Mouse (Mus musculus): ENCODE results near the gene Trpc4. TPM values are rescaled to one million over a fixed set of nuclear protein-coding genes. Genes with fewer than 3 reads are reported as not detected.

Gene Trpc4
- polyA plus RNA-seq, 1 experiment from 2014 or later, result 4.0 TPM

DNA sequence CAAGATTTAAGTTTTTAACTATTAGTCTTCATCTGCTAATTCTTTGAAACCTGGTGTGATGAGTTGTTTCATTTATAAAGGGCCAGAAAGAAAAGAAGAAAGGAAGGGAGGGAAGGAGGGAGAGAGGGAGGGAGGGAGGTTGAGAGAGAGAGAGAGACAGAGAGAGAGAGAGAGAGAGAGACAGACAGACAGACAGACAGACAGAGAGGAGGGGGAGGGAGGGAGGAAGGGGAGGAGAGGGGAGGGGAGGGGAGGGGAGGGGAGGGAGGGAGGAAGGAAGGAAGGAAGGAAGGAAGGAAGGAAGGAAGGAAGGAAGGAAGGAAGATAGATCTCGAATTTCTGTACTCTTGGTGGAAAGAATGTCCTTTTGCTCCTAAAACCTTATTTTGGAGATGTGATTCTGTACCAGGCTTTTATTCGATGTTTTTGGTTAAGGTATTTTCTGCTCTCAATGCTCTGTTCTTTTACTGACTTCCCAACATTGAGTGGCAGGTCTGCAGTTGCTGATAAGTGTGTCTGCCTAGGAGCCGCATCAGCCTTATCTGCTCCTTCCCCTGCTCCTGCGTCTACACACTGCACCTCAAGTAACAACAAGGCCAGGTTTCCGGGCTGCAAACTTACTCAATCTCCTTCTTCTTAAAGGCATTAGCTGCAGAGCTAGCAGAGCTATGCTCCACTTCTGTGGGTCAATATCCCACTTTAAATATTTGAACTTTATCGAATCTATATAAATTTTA is 35.3 kb downstream of the Trpc4 start:
- no peak overlapping the region for H3K27ac ChIP-seq (ENCODE audit: low read depth, low read length)
- ATAC-seq (ENCODE audit: low read depth), result no peak

GRCm38 (mm10) chr3:54201231-54201630 is 45.4 kb downstream of the Trpc4 start:
- no peak for ATAC-seq (ENCODE audit: low read depth)
- Histone ChIP-seq H3K9ac (replicated peaks; ENCODE audit: low read depth, low read length) (no peak overlapping the region), H3K9me3 (ENCODE audit: control insufficient read depth, low read length) (no peaks in the 10 kb centered on the region), H3K4me2 (ENCODE audit: low read depth, low read length) (no peak overlapping the region), H3K36me3 (ENCODE audit: control insufficient read depth, insufficient read depth, low read length) (no peaks in the 10 kb centered on the region), H3K4me3 (ENCODE audit: low read depth, low read length) (no peak overlapping the region), H3K27ac (ENCODE audit: low read depth, low read length) (no peak overlapping the region), H3K4me1 (ENCODE audit: control insufficient read depth, insufficient read depth, low read length) (no peaks in the 10 kb centered on the region), H3K27me3 (ENCODE audit: control insufficient read depth, insufficient read depth, low read length) (no peaks in the 10 kb centered on the region)
- 86% methylated on average over 5 of the region's 5 CpGs for WGBS

More for the DNA sequence above, 35.3 kb downstream of the Trpc4 start:
- H3K4me1 ChIP-seq (ENCODE audit: control insufficient read depth, insufficient read depth, low read length), result no peaks in the 10 kb centered on the region
- no peaks in the 10 kb centered on the region for H3K27me3 ChIP-seq (ENCODE audit: control insufficient read depth, insufficient read depth, low read length)
- no peaks in the 10 kb centered on the region for H3K9me3 ChIP-seq (ENCODE audit: control insufficient read depth, low read length)
- H3K36me3 ChIP-seq (ENCODE audit: control insufficient read depth, insufficient read depth, low read length), result no peaks in the 10 kb centered on the region
- H3K4me3 ChIP-seq (ENCODE audit: low read depth, low read length), result no peak overlapping the region
- WGBS, result 85% methylated on average over 6 of the region's 6 CpGs
- no peak overlapping the region for H3K9ac ChIP-seq (replicated peaks; ENCODE audit: low read depth, low read length)
- no peak overlapping the region for H3K4me2 ChIP-seq (ENCODE audit: low read depth, low read length)

DNA sequence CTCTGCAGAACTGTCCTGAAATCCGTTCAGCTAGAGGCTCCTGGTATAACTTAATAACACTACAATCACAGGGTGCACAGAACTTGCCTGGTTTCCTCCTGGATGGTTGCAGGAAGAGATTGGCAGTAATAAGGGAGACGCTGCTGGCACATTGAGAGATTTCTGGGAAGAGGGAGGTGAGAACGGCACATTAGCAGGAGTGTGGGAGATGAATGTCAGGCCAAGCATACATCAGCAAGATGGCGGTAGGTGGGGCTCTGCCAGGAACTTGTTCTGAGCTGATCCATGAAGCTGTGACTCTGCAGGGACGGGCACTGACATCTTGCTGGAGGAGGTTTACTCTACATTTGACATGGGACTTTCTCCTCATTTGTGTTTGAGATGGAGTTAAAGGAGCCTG is 48.6 kb downstream of the Trpc4 start:
- no peaks in the 10 kb centered on the region for H3K4me1 ChIP-seq (ENCODE audit: control insufficient read depth, insufficient read depth, low read length)
- H3K9me3 ChIP-seq (ENCODE audit: control insufficient read depth, low read length), result no peaks in the 10 kb centered on the region
- ATAC-seq (ENCODE audit: low read depth), result no peak
- no peak overlapping the region for H3K4me3 ChIP-seq (ENCODE audit: low read depth, low read length)
- no peak overlapping the region for H3K4me2 ChIP-seq (ENCODE audit: low read depth, low read length)
- H3K27ac ChIP-seq (ENCODE audit: low read depth, low read length), result no peak overlapping the region
- no peaks in the 10 kb centered on the region for H3K27me3 ChIP-seq (ENCODE audit: control insufficient read depth, insufficient read depth, low read length)
- no peak overlapping the region for H3K9ac ChIP-seq (replicated peaks; ENCODE audit: low read depth, low read length)
- 85% methylated on average over 5 of the region's 5 CpGs for WGBS
- H3K36me3 ChIP-seq (ENCODE audit: control insufficient read depth, insufficient read depth, low read length), result no peaks in the 10 kb centered on the region

- Histone ChIP-seq H3K4me2 (ENCODE audit: low read depth, low read length) (no peak overlapping the region), H3K36me3 (ENCODE audit: control insufficient read depth, insufficient read depth, low read length) (no peaks in the 10 kb centered on the region), H3K9me3 (ENCODE audit: control insufficient read depth, low read length) (no peaks in the 10 kb centered on the region), H3K4me3 (ENCODE audit: low read depth, low read length) (no peak overlapping the region), H3K4me1 (ENCODE audit: control insufficient read depth, insufficient read depth, low read length) (no peaks in the 10 kb centered on the region), H3K27me3 (ENCODE audit: control insufficient read depth, insufficient read depth, low read length) (no peaks in the 10 kb centered on the region), H3K27ac (ENCODE audit: low read depth, low read length) (no peak overlapping the region), H3K9ac (replicated peaks; ENCODE audit: low read depth, low read length) (no peak overlapping the region)
- ATAC-seq (ENCODE audit: low read depth), result no peak
- 73% methylated on average over 3 of the region's 3 CpGs for WGBS
Observed at GRCm38 (mm10) chr3:54210112-54210511, 54.3 kb downstream of the Trpc4 start.

DNA sequence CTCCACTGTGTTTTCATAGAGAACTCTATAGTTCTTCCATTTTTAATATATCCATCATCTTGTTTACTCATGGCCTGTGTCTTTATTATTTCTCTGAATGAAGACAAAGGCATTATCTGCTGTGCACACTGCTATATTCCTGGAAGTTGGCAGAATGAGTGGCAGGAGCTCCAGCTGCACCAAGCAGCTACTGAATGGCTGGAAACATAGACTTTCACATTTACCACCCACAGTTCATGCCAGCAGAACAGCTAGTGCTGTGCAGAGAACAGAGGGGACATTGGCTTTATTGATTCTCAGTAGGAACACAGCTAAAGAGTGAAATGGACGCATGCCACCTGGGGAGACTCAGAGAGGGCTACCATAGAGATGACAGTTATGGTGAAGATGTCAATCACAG is 55.6 kb downstream of the Trpc4 start:
- Histone ChIP-seq H3K27ac (ENCODE audit: low read depth, low read length) (no peak overlapping the region), H3K36me3 (ENCODE audit: control insufficient read depth, insufficient read depth, low read length) (no peaks in the 10 kb centered on the region), H3K27me3 (ENCODE audit: control insufficient read depth, insufficient read depth, low read length) (no peaks in the 10 kb centered on the region), H3K4me2 (ENCODE audit: low read depth, low read length) (no peak overlapping the region), H3K4me1 (ENCODE audit: control insufficient read depth, insufficient read depth, low read length) (no peaks in the 10 kb centered on the region), H3K9ac (replicated peaks; ENCODE audit: low read depth, low read length) (no peak overlapping the region), H3K4me3 (ENCODE audit: low read depth, low read length) (no peak overlapping the region), H3K9me3 (ENCODE audit: control insufficient read depth, low read length) (no peaks in the 10 kb centered on the region)
- 83% methylated on average over 1 of the region's 1 CpGs for WGBS
- no peak for ATAC-seq (ENCODE audit: low read depth)

- Histone ChIP-seq H3K9me3 (ENCODE audit: control insufficient read depth, low read length) (no peaks in the 10 kb centered on the region), H3K27ac (ENCODE audit: low read depth, low read length) (no peak overlapping the region), H3K27me3 (ENCODE audit: control insufficient read depth, insufficient read depth, low read length) (no peaks in the 10 kb centered on the region), H3K4me3 (ENCODE audit: low read depth, low read length) (no peak overlapping the region), H3K4me1 (ENCODE audit: control insufficient read depth, insufficient read depth, low read length) (no peaks in the 10 kb centered on the region), H3K36me3 (ENCODE audit: control insufficient read depth, insufficient read depth, low read length) (no peaks in the 10 kb centered on the region), H3K4me2 (ENCODE audit: low read depth, low read length) (no peak overlapping the region), H3K9ac (replicated peaks; ENCODE audit: low read depth, low read length) (no peak overlapping the region)
- 57% methylated on average over 8 of the region's 8 CpGs for WGBS
- no peak for ATAC-seq (ENCODE audit: low read depth)
Observed at GRCm38 (mm10) chr3:54222549-54222948, 66.7 kb downstream of the Trpc4 start.

- H3K4me2 ChIP-seq (ENCODE audit: low read depth, low read length), result no peak overlapping the region
- no peak for ATAC-seq (ENCODE audit: low read depth)
- H3K27me3 ChIP-seq (ENCODE audit: control insufficient read depth, insufficient read depth, low read length), result no peaks in the 10 kb centered on the region
- no peaks in the 10 kb centered on the region for H3K4me1 ChIP-seq (ENCODE audit: control insufficient read depth, insufficient read depth, low read length)
- H3K4me3 ChIP-seq (ENCODE audit: low read depth, low read length), result no peak overlapping the region
- 70% methylated on average over 4 of the region's 4 CpGs for WGBS
- H3K9ac ChIP-seq (replicated peaks; ENCODE audit: low read depth, low read length), result no peak overlapping the region
- no peak overlapping the region for H3K27ac ChIP-seq (ENCODE audit: low read depth, low read length)
- H3K36me3 ChIP-seq (ENCODE audit: control insufficient read depth, insufficient read depth, low read length), result no peaks in the 10 kb centered on the region
- no peaks in the 10 kb centered on the region for H3K9me3 ChIP-seq (ENCODE audit: control insufficient read depth, low read length)
Observed at GRCm38 (mm10) chr3:54228463-54228862, 72.6 kb downstream of the Trpc4 start.

DNA sequence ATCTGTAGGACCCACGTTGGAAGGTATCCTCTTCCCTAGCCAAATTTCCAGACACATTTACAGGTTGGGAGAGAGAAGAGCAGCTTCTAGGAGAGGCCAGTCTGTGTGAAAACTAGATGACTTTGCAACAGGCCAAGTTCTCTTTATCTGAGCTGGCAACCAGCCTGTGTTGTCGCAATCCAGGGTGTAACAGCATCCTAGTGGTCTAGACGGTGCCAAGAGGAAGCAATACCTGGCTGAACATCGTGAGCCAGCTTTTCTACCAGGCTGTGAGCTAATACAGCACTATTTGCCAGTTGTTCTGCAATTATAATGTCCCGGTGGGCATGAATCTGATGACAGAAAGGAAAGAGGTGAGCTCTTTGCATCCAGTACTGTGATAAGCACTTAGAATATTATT is 83.1 kb downstream of the Trpc4 start:
- no peak overlapping the region for H3K4me2 ChIP-seq (ENCODE audit: low read depth, low read length)
- no peaks in the 10 kb centered on the region for H3K4me1 ChIP-seq (ENCODE audit: control insufficient read depth, insufficient read depth, low read length)
- 83% methylated on average over 5 of the region's 5 CpGs for WGBS
- H3K9me3 ChIP-seq (ENCODE audit: control insufficient read depth, low read length), result no peaks in the 10 kb centered on the region
- H3K27ac ChIP-seq (ENCODE audit: low read depth, low read length), result no peak overlapping the region
- no peak for ATAC-seq (ENCODE audit: low read depth)
- no peak overlapping the region for H3K4me3 ChIP-seq (ENCODE audit: low read depth, low read length)
- H3K9ac ChIP-seq (replicated peaks; ENCODE audit: low read depth, low read length), result no peak overlapping the region
- no peaks in the 10 kb centered on the region for H3K36me3 ChIP-seq (ENCODE audit: control insufficient read depth, insufficient read depth, low read length)
- H3K27me3 ChIP-seq (ENCODE audit: control insufficient read depth, insufficient read depth, low read length), result no peaks in the 10 kb centered on the region

GRCm38 (mm10) chr3:54239426-54239825 is 83.6 kb downstream of the Trpc4 start:
- no peaks in the 10 kb centered on the region for H3K36me3 ChIP-seq (ENCODE audit: control insufficient read depth, insufficient read depth, low read length)
- no peak overlapping the region for H3K9ac ChIP-seq (replicated peaks; ENCODE audit: low read depth, low read length)
- no peak for ATAC-seq (ENCODE audit: low read depth)
- no peak overlapping the region for H3K4me2 ChIP-seq (ENCODE audit: low read depth, low read length)
- H3K27ac ChIP-seq (ENCODE audit: low read depth, low read length), result no peak overlapping the region
- H3K27me3 ChIP-seq (ENCODE audit: control insufficient read depth, insufficient read depth, low read length), result no peaks in the 10 kb centered on the region
- no peaks in the 10 kb centered on the region for H3K4me1 ChIP-seq (ENCODE audit: control insufficient read depth, insufficient read depth, low read length)
- WGBS, result 95% methylated on average over 7 of the region's 7 CpGs
- no peak overlapping the region for H3K4me3 ChIP-seq (ENCODE audit: low read depth, low read length)
- H3K9me3 ChIP-seq (ENCODE audit: control insufficient read depth, low read length), result no peaks in the 10 kb centered on the region

Measured in neural tube, embryonic 14.5 days (tissue).